17 mouse cellular contexts compared by ENCODE assay signal in the genomic region with DNA sequence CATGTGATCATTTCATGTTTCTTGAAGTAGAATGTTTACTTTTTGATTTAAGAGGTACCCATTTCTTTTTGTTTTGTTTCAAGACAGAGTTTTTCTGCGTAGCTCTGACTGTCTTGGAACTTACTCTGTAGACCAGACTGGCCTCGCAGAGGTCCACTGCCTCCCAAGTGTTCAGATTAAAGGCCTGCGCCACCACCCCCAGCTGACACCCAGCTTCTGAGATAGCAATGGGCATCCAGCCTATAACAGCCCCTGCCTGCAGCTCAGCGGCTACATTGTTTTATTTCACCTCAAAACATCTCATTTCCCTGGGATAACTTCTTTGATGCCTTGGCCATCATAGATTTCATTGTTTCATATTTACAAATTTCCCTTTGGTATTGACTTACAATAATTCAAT.
"Had no signal": no experiment of that assay in that cellular context is flagged by ENCODE, and none has a peak within 500 bp of the region (broad histone marks: within the 10 kb centered on the region; RNA-seq: fewer than 3 reads in every experiment).

No protein-coding gene starts in this region.

- H3K27ac ChIP-seq: liver, embryonic 13.5 days; liver, embryonic 15.5 days; lung, embryonic 15.5 days; midbrain, embryonic 13.5 days; midbrain, embryonic 15.5 days; neural tube, embryonic 12.5 days; stomach, embryonic 15.5 days; stomach, postnatal 0 days had no signal

- H3K4me1 ChIP-seq: liver, embryonic 13.5 days; liver, embryonic 15.5 days; midbrain, embryonic 13.5 days; midbrain, embryonic 15.5 days; stomach, embryonic 15.5 days had no signal

- H3K36me3 ChIP-seq: liver, embryonic 13.5 days; liver, embryonic 15.5 days; lung, embryonic 15.5 days; midbrain, embryonic 13.5 days; midbrain, embryonic 15.5 days; neural tube, embryonic 12.5 days; stomach, embryonic 15.5 days had no signal

- H3K4me3 ChIP-seq: liver, embryonic 13.5 days; liver, embryonic 15.5 days; lung, embryonic 15.5 days; megakaryocyte, embryonic 14.5 days; midbrain, embryonic 13.5 days; midbrain, embryonic 15.5 days; neural tube, embryonic 12.5 days; stomach, embryonic 15.5 days had no signal

- DNase-seq: liver, embryonic 13.5 days; liver, postnatal 0 days; lung, adult 2 months; lung, postnatal 14 days; lung, postnatal 4 days; right cerebral cortex, postnatal 14 days; thymus, adult 2 months; thymus, postnatal 25 days; thymus, postnatal 4 days had no signal
